In genomic region chr19:34901735-34902134, GRCm38 (mm10) we compare ENCODE assay signal across 33 mouse cellular contexts. TPM values are rescaled to one million over a fixed set of nuclear protein-coding genes. Genes with fewer than 3 reads are reported as not detected.
"Had no signal": no experiment of that assay in that cellular context is flagged by ENCODE, and none has a peak within 500 bp of the region (broad histone marks: within the 10 kb centered on the region; RNA-seq: fewer than 3 reads in every experiment).

No protein-coding gene starts in this region.

- H3K9me3 ChIP-seq: limb, embryonic 10.5 days; limb, embryonic 12.5 days; limb, embryonic 13.5 days; limb, embryonic 15.5 days; liver, embryonic 12.5 days; liver, embryonic 13.5 days; liver, embryonic 15.5 days; lung, embryonic 15.5 days; midbrain, embryonic 10.5 days; midbrain, embryonic 12.5 days; midbrain, embryonic 13.5 days; midbrain, embryonic 15.5 days; neural tube, embryonic 12.5 days had no signal

- H3K4me2 ChIP-seq: limb, embryonic 12.5 days; limb, embryonic 13.5 days; limb, embryonic 15.5 days; liver, embryonic 11.5 days; liver, embryonic 12.5 days; liver, embryonic 13.5 days; liver, embryonic 15.5 days; lung, embryonic 14.5 days; lung, embryonic 15.5 days; midbrain, embryonic 11.5 days; midbrain, embryonic 12.5 days; midbrain, embryonic 13.5 days; midbrain, embryonic 15.5 days; neural tube, embryonic 12.5 days had no signal

- H3K36me3 ChIP-seq: limb, embryonic 10.5 days; limb, embryonic 12.5 days; limb, embryonic 13.5 days; limb, embryonic 15.5 days; liver, embryonic 12.5 days; liver, embryonic 13.5 days; liver, embryonic 15.5 days; lung, embryonic 15.5 days; midbrain, embryonic 10.5 days; midbrain, embryonic 12.5 days; midbrain, embryonic 13.5 days; midbrain, embryonic 15.5 days; neural tube, embryonic 12.5 days had no signal

- DNase-seq: left cerebral cortex, postnatal 4 days; liver; liver, embryonic 13.5 days; liver, postnatal 0 days; lung, adult 18-20 months; lung, adult 2 months; lung, embryonic 14.5 days; lung, postnatal 10 days; lung, postnatal 14 days; lung, postnatal 36 days; lung, postnatal 4 days; midbrain, embryonic 14.5 days had no signal

- H3K4me1 ChIP-seq: limb, embryonic 10.5 days; limb, embryonic 12.5 days; limb, embryonic 13.5 days; limb, embryonic 15.5 days; liver, embryonic 15.5 days; midbrain, embryonic 10.5 days; midbrain, embryonic 12.5 days; midbrain, embryonic 13.5 days; midbrain, embryonic 15.5 days; neural tube, embryonic 12.5 days had no signal

- H3K27me3 ChIP-seq: limb, embryonic 12.5 days; limb, embryonic 13.5 days; limb, embryonic 15.5 days; liver, embryonic 12.5 days; liver, embryonic 13.5 days; liver, embryonic 15.5 days; lung, embryonic 15.5 days; megakaryocyte, embryonic 14.5 days; midbrain, embryonic 12.5 days; midbrain, embryonic 13.5 days; midbrain, embryonic 15.5 days; neural tube, embryonic 12.5 days had no signal

- H3K9ac ChIP-seq: limb, embryonic 12.5 days; limb, embryonic 13.5 days; limb, embryonic 15.5 days; liver, embryonic 12.5 days; liver, embryonic 13.5 days; liver, embryonic 14.5 days; liver, embryonic 15.5 days; liver, postnatal 0 days; lung, embryonic 14.5 days; lung, embryonic 15.5 days; midbrain, embryonic 12.5 days; midbrain, embryonic 13.5 days; midbrain, embryonic 15.5 days; neural tube, embryonic 12.5 days had no signal

- ATAC-seq: liver, embryonic 12.5 days; liver, postnatal 0 days; lung, postnatal 0 days; midbrain, embryonic 13.5 days; midbrain, embryonic 15.5 days; midbrain, embryonic 16.5 days had no signal

- H3K4me3 ChIP-seq: limb, embryonic 10.5 days; limb, embryonic 12.5 days; limb, embryonic 13.5 days; limb, embryonic 15.5 days; liver, embryonic 12.5 days; liver, embryonic 13.5 days; liver, embryonic 15.5 days; lung, embryonic 15.5 days; megakaryocyte, embryonic 14.5 days; midbrain, embryonic 10.5 days; midbrain, embryonic 12.5 days; midbrain, embryonic 13.5 days; midbrain, embryonic 15.5 days; myocyte; neural tube, embryonic 12.5 days had no signal

- H3K27ac ChIP-seq: limb, embryonic 10.5 days; limb, embryonic 12.5 days; limb, embryonic 13.5 days; limb, embryonic 15.5 days; liver, embryonic 12.5 days; liver, embryonic 13.5 days; liver, embryonic 14.5 days; liver, embryonic 15.5 days; lung, embryonic 15.5 days; macrophage; midbrain, embryonic 10.5 days; midbrain, embryonic 12.5 days; midbrain, embryonic 13.5 days; midbrain, embryonic 15.5 days; neural tube, embryonic 12.5 days had no signal

RNA-seq across cellular contexts. Expression of gene Kif20b, which starts 20.4 kb away (rescaled TPM):
- polyA plus RNA-seq: liver, adult 2 months had no signal
